Mouse (Mus musculus): ENCODE data around the gene Rela. TPM values are rescaled to one million over a fixed set of nuclear protein-coding genes. Genes with fewer than 3 reads are reported as not detected.
"Not testable (repeated sequence)": the region's sequence is repeated elsewhere in the genome, so short reads cannot be mapped to it uniquely, and the experiment has no call there.

Rela gene
- total and polyA plus RNA-seq, 3 experiments: 89.8 to 221 (median 149) TPM

- DNase-seq: no peak
These were observed 27.5 kb downstream of the Rela start for GRCm38 (mm10) chr19:5664669-5665257.

GRCm38 (mm10) chr19:5665465-5665864 lies 28.2 kb downstream of the Rela start:
- DNase-seq: no peak

- DNase-seq: no peak
These were observed 29.1 kb downstream of the Rela start for GRCm38 (mm10) chr19:5666386-5666785.

GRCm38 (mm10) chr19:5668372-5668771 lies 31.1 kb downstream of the Rela start:
- peak; percentile 49 for DNase-seq

GRCm38 (mm10) chr19:5680432-5680831 lies 43.1 kb downstream of the Rela start:
- peak; percentile 86 for DNase-seq

- no peak for DNase-seq
These were observed 47.0 kb downstream of the Rela start for GRCm38 (mm10) chr19:5684236-5684635.

GRCm38 (mm10) chr19:5684985-5685384 lies 47.7 kb downstream of the Rela start:
- no peak for DNase-seq

GRCm38 (mm10) chr19:5685431-5685830 lies 48.1 kb downstream of the Rela start:
- DNase-seq: no peak

GRCm38 (mm10) chr19:5685861-5686260 lies 48.6 kb downstream of the Rela start:
- DNase-seq: no peak

- DNase-seq: no peak
These were observed 49.2 kb downstream of the Rela start for GRCm38 (mm10) chr19:5686437-5686836.

- not testable (repeated sequence) for DNase-seq
These were observed 49.7 kb downstream of the Rela start for GRCm38 (mm10) chr19:5686954-5687353.

- no peak for DNase-seq
These were observed 50.5 kb downstream of the Rela start for GRCm38 (mm10) chr19:5687738-5688137.

- DNase-seq: peak; percentile 98
These were observed 51.2 kb downstream of the Rela start, which contains the start of the genes Map3k11 and Pcnx3 for GRCm38 (mm10) chr19:5688200-5689087. Gene Map3k11, plus strand, starts transcription at chr19:5688742. Gene Pcnx3, minus strand, starts transcription at chr19:5688908.

GRCm38 (mm10) chr19:5689088-5689428 lies 51.8 kb downstream of the Rela start:
- no peak for DNase-seq

GRCm38 (mm10) chr19:5689565-5690342 lies 52.5 kb downstream of the Rela start:
- DNase-seq: peak; percentile 94

GRCm38 (mm10) chr19:5690343-5690735 lies 53.1 kb downstream of the Rela start:
- DNase-seq: no peak

- no peak for DNase-seq
These were observed 54.3 kb downstream of the Rela start for GRCm38 (mm10) chr19:5691601-5692000.

- peak; percentile 75 for DNase-seq
These were observed 55.0 kb downstream of the Rela start for GRCm38 (mm10) chr19:5692086-5692912.

- DNase-seq: no peak
These were observed 55.7 kb downstream of the Rela start for GRCm38 (mm10) chr19:5692913-5693396.

GRCm38 (mm10) chr19:5693801-5694200 lies 56.5 kb downstream of the Rela start:
- no peak for DNase-seq

GRCm38 (mm10) chr19:5695849-5696462 lies 58.7 kb downstream of the Rela start:
- DNase-seq: no peak
